13 mouse cellular contexts compared by ENCODE assay signal in the genomic region with DNA sequence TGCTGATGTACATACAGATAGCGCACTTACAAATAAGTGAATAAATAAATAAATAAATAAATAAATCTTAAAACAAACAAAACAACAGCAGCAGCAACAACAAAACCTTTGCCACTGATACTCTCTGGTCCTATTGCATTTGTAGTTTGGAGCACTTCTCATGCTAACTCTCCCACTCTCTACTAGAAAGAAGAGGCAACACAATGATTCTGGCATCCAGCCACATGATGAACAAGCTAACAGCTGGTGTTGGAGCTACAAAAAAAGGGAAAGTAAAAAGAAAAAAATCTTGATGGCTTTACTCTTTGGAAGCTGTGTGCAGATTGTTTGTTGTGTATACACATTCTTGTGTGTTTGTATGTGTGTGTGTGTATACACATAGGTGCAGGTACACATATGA. TPM values are rescaled to one million over a fixed set of nuclear protein-coding genes. Genes with fewer than 3 reads are reported as not detected.
A peak's percentile ranks its signal among the peaks of the same experiment; 100 is the strongest.
DNase-seq lines count a peak whose midpoint lies in the region; TF ChIP-seq lines count a peak whose summit lies in the region.
"Had no signal": no experiment of that assay in that cellular context is flagged by ENCODE, and none has a peak within 500 bp of the region (broad histone marks: within the 10 kb centered on the region; RNA-seq: fewer than 3 reads in every experiment).

No protein-coding gene starts in this region.

- no peak overlapping the region for H3K27ac ChIP-seq in gastrocnemius, adult 2 months
- H3K27ac ChIP-seq: limb, embryonic 13.5 days; stomach, embryonic 15.5 days had no signal

- intact Hi-C loops in gastrocnemius, adult 2 months (cut with DNase I): no loop called here

- no peak overlapping the region for H3K4me3 ChIP-seq in gastrocnemius, adult 2 months
- H3K4me3 ChIP-seq: limb, embryonic 13.5 days; megakaryocyte, embryonic 14.5 days; neural tube, embryonic 13.5 days; stomach, embryonic 15.5 days had no signal

- peak; percentile 40 for DNase-seq in gastrocnemius, adult 2 months
- DNase-seq in gastrocnemius, adult 8-10 months (ENCODE audit: low spot score in 2 of 2): no peak
- peak; percentile 6 for DNase-seq in ovary, postnatal 14 days (ENCODE audit: low spot score)
- no peak for DNase-seq in ovary, postnatal 10 days (ENCODE audit: low spot score)
- peak; percentile 32 to 52 for DNase-seq in layer of hippocampus, postnatal 36 days
- DNase-seq in skeletal muscle tissue, adult 2 months (ENCODE audit: low read depth, low spot score): peak; percentile 13
- no peak for DNase-seq in thymus, postnatal 36 days
- DNase-seq in urinary bladder, postnatal 36 days (ENCODE audit: low spot score in 2 of 2): no peak
- DNase-seq: cerebellum, postnatal 25 days had no signal

- TF ChIP-seq CTCF in gastrocnemius, adult 2 months (IDR thresholded peaks at IDR 0.05): no peak

RNA-seq across cellular contexts. Expression of a gene that starts 34.7 kb away (rescaled TPM):
- 10 to 100 TPM; 29.2 to 36.3 TPM for total RNA-seq in gastrocnemius, adult 2 months (2021)
- 10 to 100 TPM; 26.8 to 38.4 (median 35.0) TPM for total RNA-seq in gastrocnemius, adult 8-10 months (2022)
- 10 to 100 TPM; 33.9 to 44.3 TPM for total RNA-seq in layer of hippocampus, postnatal 36 days (2021)

Comparison
In these comparisons a context has a peak if more than half of its experiments do, and no peak if none do; other contexts are left out.
1. DNase-seq: peak in gastrocnemius, adult 2 months (single experiment), ovary, postnatal 14 days (single experiment), layer of hippocampus, postnatal 36 days (2 of 2) and skeletal muscle tissue, adult 2 months (single experiment); none in gastrocnemius, adult 8-10 months (0 of 2), ovary, postnatal 10 days (single experiment), thymus, postnatal 36 days (0 of 2) and urinary bladder, postnatal 36 days (0 of 2).